Mouse (Mus musculus): ENCODE data around the gene Phf13.
"Not testable (repeated sequence)": the region's sequence is repeated elsewhere in the genome, so short reads cannot be mapped to it uniquely, and the experiment has no call there.

The Phf13 gene

DNA sequence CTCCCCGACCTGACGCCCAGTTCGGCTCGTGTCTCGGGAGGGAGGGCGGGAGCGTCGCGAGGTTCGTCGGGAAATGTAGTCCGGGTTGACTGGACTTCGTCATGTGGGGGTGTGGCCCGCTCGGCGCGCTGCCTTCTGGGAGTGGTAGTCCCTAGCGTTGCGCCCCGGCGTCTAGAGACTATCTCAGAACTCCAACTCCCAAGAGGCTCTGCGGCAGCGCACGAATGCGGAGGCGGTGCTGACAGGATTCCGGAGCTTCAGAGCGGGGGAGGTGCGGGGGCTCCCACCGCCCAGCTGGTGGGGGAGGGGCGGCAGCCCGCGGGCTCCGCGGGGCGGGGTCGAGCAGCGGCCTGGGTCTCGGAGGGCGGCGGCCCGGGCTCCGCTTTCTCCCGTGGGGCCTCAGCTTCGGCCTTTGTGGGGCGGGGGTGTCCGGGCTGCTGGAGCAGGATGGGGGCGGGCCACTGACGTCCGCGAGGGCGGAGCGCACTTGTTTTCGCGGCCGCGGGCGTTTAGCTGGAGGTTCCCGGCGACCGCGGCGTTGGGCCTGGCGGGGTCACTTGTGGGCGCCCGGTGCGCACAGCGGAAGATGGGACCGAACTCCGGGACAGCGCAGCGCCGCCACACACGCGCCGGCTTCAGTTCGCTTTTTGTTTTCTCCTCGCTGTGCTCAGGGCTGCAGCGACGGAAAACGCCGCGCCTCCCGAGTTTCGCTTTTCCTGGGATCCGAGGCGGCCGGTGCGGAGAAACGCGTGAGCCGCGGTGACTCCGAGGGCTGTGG is at the start of gene Phf13:
Gene Phf13, minus strand, starts transcription at position 86 of the 778 bp plus-strand sequence.
- peak; percentile 94 for DNase-seq (ENCODE audit: extremely low read depth, insufficient read length, low spot score)

DNA sequence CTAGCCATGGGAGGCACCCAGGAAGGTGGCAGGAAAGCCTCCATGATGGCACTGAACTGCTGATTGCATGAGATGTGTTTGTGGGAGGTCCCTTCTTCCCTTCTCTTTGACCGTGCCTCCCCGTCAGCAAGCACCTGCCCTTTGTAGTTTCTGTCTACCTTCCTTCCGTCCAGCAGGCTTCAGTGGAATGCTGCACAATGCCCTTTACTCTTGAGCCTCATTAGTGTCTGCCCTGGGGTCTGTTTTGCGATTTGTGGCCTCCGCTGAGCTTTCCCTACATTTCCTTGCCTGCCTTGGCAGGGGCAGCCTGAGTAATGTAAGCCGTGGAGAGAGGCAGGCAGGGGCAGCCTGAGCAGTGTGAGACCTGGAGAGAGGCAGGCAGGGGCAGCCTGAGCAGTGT is 48.6 kb upstream of the Phf13 start:
- DNase-seq (ENCODE audit: extremely low read depth, insufficient read length, low spot score): no peak

DNA sequence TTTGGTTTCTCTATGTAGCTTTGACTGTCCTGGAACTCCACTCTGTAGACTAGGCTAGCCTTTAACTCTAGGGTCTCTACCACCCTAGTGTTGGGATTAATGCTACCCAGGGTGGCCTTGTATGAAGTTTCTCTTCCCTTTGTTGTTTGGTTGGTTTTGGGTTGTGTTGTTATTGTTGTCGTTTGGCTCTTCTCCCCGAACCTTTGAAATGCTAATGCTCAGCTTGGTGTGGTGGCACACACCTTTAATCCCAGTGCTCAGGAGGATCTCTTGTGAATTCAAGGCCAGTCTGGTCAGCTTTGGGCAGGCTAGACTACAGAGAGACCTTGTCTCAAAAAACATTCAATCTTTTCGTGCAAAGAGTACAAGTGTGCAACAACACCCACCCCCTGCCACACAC is 47.1 kb upstream of the Phf13 start:
- DNase-seq (ENCODE audit: extremely low read depth, insufficient read length, low spot score): no peak

DNA sequence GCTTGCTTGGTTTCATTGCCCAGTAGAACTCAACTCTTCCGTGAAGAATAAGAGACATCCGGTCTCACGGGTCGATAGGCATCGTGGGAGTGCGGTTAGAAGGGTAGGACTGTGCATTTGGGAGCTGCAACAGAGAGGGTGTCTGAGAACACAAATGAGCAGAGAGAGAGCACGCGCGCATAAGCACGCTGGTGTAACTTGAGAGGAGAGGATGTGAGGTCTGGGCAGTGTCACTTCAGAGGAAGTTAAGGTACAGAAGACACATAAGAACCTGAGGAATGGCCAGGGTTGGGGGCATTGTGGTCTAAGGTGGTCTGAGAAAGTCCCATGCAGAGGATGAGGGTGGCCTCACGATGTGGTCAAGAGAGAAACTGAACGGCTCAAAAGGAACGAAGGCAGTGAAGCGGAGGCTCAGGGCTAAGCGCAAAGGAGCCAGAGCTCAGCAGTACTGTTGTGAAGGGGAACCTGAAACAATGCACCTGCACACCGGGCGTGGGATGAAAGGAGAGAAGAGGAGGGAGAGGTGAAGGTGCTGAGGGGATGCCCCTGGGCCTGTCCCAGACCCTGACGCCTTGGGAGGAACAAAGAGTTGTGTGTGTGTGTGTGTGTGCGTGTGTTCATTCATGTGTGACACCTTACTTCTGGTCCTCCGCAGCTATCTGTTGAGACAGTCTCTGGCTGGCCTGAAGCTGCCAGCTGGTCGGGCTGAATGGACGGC is 46.0 kb upstream of the Phf13 start:
- no peak for DNase-seq (ENCODE audit: extremely low read depth, insufficient read length, low spot score)

DNA sequence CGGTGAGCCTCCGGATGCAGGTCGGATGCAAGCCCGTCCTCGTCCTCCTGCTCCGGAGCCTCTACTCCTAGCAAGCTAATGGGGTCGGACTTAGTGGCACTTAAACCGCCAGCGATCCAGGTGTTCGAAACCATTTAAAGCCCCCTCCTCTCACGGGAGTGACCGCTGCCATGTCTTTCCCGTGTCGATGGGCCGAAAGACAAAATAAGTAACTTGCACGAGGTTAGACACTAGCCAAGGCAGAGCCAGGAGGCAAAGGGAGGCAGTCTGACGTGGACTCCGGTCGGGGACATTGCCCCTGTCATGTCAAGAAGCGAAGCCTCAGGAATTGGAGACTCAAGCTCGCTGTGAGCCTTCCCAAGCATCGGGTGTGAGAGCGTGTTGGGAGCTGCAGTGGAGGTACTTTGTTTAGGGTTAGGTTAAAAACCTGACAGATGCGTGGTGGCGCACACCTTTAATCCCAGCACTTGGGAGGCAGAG is 43.8 kb upstream of the Phf13 start:
- no peak for DNase-seq (ENCODE audit: extremely low read depth, insufficient read length, low spot score)

DNA sequence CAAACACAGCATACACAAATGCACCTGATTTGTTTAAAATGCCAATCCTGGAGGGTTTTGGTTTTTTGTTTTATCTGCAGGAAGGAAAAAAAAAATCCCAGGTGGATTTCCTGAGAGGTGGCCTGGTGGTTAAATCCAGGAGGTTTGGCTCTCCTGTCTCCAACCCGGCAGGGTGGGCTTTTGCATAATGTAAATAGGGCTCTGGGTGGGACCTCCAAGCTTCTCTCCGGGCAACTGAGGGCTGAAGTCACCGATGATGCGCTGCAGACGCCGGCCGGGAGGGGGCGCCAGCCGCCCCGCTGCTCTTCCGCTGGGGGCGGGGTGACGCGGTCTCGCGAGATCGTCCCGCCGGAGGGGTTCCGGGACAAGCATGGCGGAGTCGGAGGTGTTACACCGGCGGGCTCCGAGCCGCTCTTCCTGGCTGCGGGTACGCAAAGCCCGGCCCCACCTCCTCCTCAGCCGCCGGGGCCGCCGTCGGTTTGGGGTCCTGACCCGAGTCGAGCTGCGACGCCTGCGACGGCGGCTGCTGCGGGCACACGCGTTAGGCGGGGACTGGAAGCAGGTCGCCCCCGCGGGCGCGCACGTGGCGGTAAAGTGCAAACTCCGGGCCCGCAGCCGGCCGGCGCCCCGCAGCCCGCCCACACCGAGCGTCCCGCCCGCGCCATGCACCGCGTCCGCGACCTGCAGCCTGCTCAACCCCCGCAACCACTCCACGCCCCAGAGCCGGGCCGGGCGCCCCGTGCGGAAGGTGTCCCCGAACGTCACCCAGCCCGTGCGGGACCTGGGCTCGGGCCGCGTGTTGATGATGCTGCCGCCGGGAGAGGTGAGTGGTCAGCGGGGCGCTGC is 43.1 kb upstream of the Phf13 start, which contains the start of gene Nol9:
Gene Nol9, plus strand, starts transcription at position 337 of the 846 bp plus-strand sequence.
- peak; percentile 87 for DNase-seq (ENCODE audit: extremely low read depth, insufficient read length, low spot score)

DNA sequence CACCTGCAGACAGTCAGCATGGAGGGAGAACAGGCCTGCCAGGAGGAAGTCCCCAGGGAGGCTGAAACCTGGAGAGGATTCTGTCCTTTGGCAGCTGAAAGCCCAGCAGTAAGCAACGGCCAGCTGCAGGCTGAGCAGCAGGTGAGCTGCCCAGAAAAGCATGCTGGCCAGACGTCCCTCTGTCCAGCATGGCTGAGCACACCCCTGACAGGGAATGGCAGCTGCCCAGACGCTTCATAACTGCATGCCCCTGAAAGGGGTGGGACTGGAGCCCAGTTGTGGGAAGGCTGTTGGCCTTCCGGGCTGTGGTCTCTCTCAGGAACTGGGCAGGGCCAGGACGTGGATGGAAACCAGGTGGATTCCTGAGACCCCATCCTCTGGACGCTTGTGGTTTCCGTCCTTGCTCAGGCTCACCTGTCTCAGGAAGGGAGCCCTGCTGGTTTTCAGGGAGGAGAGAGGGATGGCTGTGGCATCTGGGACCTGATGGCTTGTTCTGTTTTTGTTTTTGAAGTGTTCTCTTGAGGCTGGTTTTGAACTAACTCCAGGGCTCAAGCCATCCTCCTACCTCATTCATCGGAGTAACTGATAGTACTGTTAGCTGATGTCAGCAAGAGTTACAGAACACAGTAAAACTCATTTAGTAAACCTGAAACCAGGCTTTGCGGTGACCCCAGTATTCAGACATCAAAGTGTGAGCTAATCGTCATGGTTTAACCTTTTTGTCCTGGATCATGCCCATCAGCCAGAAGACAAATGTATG is 42.3 kb upstream of the Phf13 start, which contains the start of gene Tas1r1:
Gene Tas1r1, minus strand, starts transcription at position 344 of the 760 bp plus-strand sequence.
- peak; percentile 44 for DNase-seq (ENCODE audit: extremely low read depth, insufficient read length, low spot score)

DNA sequence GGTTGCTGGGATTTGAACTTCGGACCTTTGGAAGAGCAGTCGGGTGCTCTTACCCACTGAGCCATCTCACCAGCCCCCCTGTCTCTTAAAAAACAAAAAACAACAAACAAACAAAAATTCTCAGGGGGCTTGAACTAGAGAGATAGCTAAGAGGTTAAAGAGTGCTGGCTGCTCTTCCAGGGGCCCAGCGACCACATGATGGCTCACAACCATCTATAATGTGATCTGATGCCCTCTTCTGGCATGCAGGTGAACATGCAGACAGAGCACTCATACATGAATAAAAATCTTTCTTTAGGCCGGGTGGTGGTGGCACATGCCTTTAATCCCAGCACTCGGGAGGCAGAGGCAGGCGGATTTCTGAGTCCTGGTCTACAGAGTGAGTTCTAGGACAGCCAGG is 40.4 kb upstream of the Phf13 start:
- not testable (repeated sequence) for DNase-seq (ENCODE audit: extremely low read depth, insufficient read length, low spot score)

DNA sequence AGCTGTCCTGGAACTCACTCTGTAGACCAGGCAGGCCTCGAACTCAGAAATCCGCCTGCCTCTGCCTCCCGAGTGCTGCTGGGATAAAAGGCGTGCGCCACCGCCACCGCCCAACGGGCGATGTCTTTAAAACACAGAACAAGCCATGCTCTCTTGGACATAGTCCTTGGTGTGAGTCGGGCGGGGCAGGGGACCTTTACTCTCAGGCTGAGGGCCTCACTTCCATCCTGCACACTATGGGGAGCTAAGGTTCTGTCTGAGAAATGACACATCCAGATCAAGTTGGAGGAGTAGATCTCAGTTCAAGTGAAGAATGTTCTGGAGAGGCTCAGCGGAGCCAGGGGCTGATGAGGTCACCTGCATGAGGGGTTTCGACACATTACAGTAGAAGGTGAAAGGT is 36.9 kb upstream of the Phf13 start:
- no peak for DNase-seq (ENCODE audit: extremely low read depth, insufficient read length, low spot score)

DNA sequence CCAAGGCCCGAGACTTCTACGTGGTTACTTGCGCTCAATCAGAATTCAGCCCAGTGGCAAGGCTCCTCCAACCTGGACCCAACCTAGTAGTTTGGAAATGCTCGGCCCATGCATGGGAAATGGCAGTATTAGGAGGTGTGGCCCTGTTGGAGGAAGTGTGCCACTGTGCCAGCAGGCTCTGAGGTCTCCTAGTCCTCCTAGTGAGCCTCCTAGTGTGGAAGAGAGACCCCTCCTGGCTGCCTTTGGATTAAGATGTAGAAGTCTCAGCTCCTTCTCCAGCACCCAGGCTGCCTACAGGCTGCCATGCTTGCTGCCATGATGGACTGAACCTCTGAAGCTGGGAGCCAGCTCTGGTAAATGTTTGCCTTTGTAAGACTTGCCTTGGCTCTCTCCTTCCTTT is 33.9 kb upstream of the Phf13 start:
- DNase-seq (ENCODE audit: extremely low read depth, insufficient read length, low spot score): no peak

DNA sequence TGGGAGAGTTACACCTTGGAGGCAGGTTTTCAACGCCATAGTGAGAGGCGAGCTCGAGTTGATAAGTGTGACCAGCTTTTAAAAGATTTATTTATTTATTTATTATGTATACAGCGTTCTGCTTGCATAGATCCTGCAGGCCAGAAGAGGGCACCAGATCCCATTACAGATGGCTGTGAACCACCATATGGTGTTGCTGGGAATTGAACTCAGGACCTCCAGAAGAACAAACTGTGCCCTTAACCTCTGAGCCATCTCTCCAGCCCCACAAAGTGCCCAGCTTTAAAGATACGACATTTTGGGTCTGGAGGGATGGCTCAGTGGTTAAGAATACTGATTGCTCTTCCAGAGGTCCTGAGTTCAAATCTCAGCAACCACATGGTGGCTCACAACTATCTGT is 33.0 kb upstream of the Phf13 start:
- no peak for DNase-seq (ENCODE audit: extremely low read depth, insufficient read length, low spot score)

DNA sequence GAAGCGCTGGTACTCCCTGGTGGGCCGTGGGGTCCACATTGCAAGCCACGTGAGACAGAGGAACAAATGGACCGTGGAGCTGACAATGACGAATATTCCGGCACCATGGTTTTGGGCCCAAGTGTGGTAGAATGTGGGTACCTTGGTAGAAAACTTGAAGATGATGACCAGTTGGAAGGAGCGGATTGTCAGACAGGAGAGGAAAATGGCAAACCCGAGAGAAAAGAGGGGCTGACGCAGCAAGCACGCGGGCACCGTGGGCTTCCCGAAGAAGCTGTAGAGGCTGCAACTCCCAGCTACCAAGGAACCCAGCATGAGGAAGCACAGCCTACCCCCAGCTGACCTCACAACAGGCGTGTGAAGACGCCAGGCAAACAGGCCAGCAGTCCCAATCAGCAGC is 32.4 kb upstream of the Phf13 start:
- DNase-seq (ENCODE audit: extremely low read depth, insufficient read length, low spot score): no peak

DNA sequence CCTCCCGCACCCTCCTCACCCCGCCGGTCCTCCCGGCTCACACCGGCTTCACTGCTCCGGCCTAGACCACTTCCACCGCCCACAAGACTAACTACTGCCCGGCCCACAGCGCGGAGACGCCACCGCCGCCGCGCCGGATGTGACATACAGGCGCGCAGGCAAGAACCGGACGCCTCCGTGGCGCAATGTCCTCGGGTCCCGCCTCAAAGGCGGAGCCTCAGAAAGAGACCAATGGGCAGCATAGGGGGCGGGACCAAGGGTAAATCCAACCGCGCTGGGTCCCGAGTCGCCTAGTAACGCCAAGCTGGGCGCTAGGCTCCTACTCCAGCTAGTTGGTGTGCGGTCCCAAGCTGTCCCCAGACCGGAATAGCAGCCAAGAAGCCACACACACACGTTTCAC is 31.5 kb upstream of the Phf13 start, which contains the start of gene Zbtb48:
Gene Zbtb48, minus strand, starts transcription at position 148 of the 400 bp plus-strand sequence.
- DNase-seq (ENCODE audit: extremely low read depth, insufficient read length, low spot score): peak; percentile 91

DNA sequence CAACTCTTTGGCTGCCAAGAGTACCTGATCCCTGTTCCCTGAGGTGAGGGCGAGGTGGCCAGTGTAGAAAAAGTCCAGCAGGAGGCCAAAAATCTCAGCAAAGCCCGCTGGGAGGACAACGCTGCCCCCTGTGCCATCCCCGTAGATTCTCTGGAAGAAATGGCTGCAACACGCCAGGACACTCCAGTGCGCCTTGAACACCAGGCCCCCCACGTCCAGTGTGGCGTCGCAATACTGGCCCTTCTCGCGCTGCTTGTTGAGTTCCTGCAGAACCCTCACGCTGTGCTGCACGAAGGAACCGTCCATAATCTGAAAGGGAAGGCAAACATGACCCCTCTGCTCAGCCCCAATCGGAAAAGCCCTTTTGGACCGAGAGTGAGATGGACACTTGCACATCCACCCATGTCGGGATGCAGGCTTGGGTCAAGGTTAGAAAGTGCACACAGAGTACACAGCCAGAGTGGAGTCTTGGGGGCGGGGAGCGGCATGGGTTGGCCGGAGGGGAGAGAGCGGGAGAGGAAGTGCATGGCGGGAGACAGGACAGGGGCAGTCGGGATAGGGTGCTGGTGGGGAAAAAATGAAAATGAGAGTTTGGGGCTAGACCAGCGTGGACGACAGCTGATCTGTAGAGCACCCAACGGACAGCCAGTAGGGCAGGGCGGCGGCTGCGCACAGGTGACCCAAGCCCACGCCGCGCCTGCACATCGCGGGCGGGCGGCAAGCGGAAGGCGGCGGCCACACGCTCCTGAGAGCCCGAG is 30.9 kb upstream of the Phf13 start:
- DNase-seq (ENCODE audit: extremely low read depth, insufficient read length, low spot score): no peak

DNA sequence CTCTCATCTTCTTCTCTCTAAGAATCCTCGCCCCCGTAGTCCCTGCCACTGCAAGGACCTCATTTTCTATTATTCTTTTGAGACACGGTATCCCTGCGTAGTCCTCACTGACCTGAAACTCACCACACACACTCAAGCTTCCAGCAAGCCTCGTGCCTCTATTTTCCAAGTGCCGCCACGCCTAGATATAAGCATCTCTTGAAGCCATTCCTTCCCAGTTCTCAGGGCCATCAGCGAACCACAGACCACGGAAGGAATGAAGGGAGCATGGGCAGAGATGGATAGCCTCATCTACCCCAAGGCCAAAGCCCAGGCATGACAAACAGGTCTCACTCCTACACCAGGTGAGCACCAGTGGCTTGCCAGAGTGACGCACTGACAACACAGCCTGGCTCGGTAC is 28.5 kb upstream of the Phf13 start:
- no peak for DNase-seq (ENCODE audit: extremely low read depth, insufficient read length, low spot score)

DNA sequence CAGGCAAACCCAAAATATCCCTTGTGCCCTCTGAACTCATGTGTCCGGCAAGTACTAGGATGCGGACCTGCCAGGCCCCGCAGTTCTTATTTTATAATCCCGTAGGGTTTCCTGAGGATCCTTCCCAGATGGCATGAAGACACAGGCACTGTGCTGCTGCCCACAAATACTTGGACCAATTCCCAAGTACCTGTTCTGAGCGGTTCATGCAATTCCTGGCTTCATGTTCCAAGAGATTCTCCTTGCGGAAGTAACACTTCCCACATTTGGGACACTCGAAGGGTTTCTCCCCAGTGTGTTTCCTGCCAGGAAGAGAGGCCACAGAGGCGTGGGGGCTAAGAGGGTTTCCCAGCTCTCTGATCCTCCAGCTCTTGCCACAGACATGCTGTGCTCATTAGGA is 26.4 kb upstream of the Phf13 start:
- no peak for DNase-seq (ENCODE audit: extremely low read depth, insufficient read length, low spot score)

DNA sequence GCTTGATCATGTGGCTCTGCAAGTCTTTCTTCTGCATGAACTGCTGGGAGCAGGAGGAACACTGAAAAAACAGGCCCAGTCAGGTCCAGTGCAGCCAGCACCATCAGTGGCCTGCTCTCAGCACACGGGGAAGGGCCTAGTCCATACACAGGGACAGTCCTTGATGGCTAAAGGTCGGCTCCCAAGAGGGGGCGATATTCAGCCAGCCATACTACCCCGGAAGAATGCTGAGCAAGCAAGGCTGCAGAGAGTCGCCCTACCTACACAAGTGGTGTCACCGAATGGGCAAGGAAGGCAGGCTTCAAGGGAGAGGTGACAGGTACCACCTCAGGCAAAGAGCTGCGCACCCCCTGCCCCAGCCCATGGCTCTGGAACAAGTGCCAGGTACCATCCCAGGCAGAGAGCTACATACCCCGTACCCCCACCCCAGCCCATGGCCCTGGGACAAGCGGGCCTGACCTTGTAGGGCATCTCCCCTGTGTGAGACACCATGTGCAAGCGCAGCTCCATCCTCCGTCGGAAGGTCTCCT is 25.6 kb upstream of the Phf13 start:
- no peak for DNase-seq (ENCODE audit: extremely low read depth, insufficient read length, low spot score)

DNA sequence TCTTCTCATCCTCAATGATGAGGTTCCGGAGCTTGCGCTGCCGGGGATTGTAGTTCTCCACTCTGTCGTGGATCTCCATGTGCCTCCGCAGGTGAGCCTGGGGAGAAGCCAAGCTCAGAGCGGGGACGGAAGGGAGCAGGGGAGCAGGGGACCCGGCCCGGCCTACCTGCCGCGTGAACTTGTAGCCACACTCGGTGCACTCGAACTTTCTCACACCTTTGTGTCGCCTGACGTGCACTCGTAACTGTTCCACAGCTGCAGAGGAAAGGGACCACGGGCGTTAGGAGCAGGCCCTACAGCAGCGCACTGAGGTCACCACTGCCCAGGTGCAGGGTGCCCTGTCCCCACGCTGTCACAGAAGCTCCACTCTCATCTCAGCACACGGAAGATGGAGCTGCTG is 24.0 kb upstream of the Phf13 start:
- DNase-seq (ENCODE audit: extremely low read depth, insufficient read length, low spot score): no peak

DNA sequence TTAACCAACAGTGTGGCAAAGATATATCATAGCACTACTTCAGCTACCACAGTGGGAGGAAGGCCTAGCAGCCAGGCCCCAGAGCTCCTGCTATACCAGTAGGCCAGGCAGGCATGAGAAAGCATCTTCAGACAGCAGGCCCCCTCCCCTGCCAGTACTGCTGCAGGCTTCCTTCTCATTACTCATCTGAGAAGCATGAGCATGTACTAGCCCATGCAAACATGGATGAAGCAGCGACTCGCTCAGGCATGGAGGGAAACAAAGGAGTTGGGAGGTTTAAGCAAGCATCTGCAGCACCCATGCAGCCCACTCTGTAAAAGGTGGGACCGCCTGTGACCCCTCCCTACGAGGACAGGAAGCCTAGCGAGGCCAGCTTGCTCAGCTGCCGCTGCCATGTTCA is 23.0 kb upstream of the Phf13 start:
- no peak for DNase-seq (ENCODE audit: extremely low read depth, insufficient read length, low spot score)
